Mouse (Mus musculus) small intestine, adult 2 months (tissue): ENCODE data around the gene Plin3. TPM values are rescaled to one million over a fixed set of nuclear protein-coding genes. Genes with fewer than 3 reads are reported as not detected.
A peak's percentile ranks its signal among the peaks of the same experiment; 100 is the strongest.

Experiments
- H3K27ac ChIP-seq: fragments of 200-500 bp; 2 replicates; pipeline ENCODE4 v1.5.1; 2012; ENCODE audit warnings: low read depth, low read length, control low read depth, inconsistent platforms; ENCODE audit not compliant: insufficient read depth
- H3K27me3 ChIP-seq: fragments of 200-500 bp; 2 replicates; pipeline ENCODE4 v1.6.1; 2012; ENCODE audit warnings: mild to moderate bottlenecking, moderate library complexity, low read length, inconsistent platforms; ENCODE audit not compliant: control insufficient read depth, insufficient read depth
- H3K36me3 ChIP-seq: fragments of 200-500 bp; 2 replicates; pipeline ENCODE4 v1.6.1; 2012; ENCODE audit warnings: mild to moderate bottlenecking, low read length, control low read depth, inconsistent platforms; ENCODE audit not compliant: control insufficient read depth, insufficient read depth
- H3K4me1 ChIP-seq: fragments of 200-500 bp; 2 replicates; pipeline ENCODE4 v1.6.1; 2012; ENCODE audit warnings: low read length, inconsistent platforms, mixed read lengths; ENCODE audit not compliant: control insufficient read depth, insufficient read depth, insufficient read length
- H3K4me3 ChIP-seq: fragments of 200-500 bp; 2 replicates; pipeline ENCODE4 v1.5.1; 2012; ENCODE audit warnings: low read depth, mild to moderate bottlenecking, control low read depth, inconsistent platforms, low read length, moderate library complexity
- CTCF ChIP-seq: fragments of 200-500 bp; IDR thresholded peaks from 2 replicates; pipeline ENCODE4 v1.5.1; 2012; ENCODE audit warnings: low read depth, mild to moderate bottlenecking, control low read depth, inconsistent platforms, low read length, moderate library complexity, mixed read lengths; ENCODE audit not compliant: insufficient replicate concordance, insufficient read length; ENCODE audit errors: extremely low read depth
- POLR2A ChIP-seq: fragments of 200-500 bp; IDR thresholded peaks from 2 replicates; pipeline ENCODE4 v1.6.1; 2012; ENCODE audit warnings: low read depth, mild to moderate bottlenecking, control low read depth, inconsistent platforms, low read length, moderate library complexity
- WGBS: fragments of 180-500 bp; shearing (Covaris S2); methylation state at CpG from one replicate; pipeline ENCODE4 v1.1.7; 2018; 5-methylcytosine and 5-hydroxymethylcytosine counted together
- polyA plus RNA-seq: library from polyadenylated mRNA; depleted of rRNA; stranded (reverse); fragments of >200 nt; gene quantifications from 2 replicates; pipeline ENCODE4 v1.2.3, GENCODE M21; 2012

The Plin3 gene
- polyA plus RNA-seq, 1 experiment, result 299 TPM

DNA sequence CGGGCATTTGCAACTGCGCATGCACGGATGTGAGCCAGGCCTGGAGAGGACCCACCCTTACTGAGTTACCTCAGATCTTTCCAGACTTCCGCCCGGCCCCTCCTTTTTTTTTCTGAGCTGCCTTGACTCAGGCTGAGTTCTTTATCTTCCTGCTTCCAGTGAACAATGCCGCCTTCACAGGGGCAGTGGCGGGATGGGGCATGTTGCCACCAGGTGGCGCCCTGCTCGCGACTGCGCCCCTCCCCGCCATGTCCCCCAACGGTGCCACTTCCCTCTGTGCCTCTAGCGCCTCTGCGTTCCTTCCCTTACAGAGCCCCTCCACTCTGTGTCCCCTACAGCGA lies 1.5 kb downstream of the Plin3 start:
- peak overlapping the region; percentile 80 for H3K4me3 ChIP-seq
- WGBS, result under 1% methylated on average over 16 of the region's 16 CpGs
- no peaks in the 10 kb centered on the region for H3K27me3 ChIP-seq
- TF ChIP-seq CTCF, result peak; percentile 89
- TF ChIP-seq POLR2A, result peak; percentile 50; the same call in 1 of the 2 replicates
- H3K4me1 ChIP-seq, result peaks cover 9% of the 10 kb centered on the region; the same call in 1 of the 2 replicates
- H3K27ac ChIP-seq, result peak overlapping the region; percentile 94
- peaks cover 9% of the 10 kb centered on the region for H3K36me3 ChIP-seq

DNA sequence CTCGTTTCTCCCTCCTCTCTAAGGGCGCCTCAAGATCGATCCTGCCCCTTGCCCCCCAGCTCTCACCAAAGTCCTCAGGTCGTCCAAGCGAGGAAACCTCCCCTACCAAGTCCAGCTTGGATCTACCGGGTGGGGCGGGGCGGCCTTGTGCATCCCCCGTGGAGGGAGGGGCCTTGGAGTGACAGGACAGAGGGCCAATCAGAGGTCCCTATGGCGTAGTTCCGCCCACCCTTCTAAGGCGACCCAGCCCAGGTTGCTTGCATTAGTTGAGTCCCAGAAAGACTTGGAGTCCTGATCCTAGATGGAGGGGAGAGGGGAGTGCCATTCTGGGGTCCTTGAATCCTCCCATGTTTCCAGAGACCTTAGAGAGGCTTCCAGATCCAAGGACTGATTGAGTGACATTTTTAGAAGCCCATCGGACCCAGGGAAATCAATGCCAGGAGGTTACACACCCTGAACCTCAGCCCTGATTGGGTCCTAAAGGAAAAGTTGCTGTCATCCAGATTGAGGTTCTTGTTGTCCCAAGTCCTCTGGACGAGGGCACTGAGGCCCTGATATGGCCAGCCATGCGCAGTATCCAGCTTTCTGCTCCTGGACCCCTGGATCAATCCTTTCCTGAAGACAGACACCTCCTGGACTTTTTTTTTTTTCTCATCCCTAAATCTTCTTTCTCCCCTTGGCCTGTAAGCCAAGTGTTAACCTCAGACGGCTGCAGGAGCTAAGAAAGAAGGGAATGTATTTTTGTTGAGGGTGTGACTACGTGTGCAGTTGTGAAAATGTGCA lies 2.1 kb downstream of the Plin3 start:
- Histone ChIP-seq H3K27me3 (no peaks in the 10 kb centered on the region), H3K27ac (peak overlapping the region; percentile 97), H3K4me3 (peak overlapping the region; percentile 80), H3K36me3 (peaks cover 15% of the 10 kb centered on the region), H3K4me1 (peaks cover 9% of the 10 kb centered on the region; the same call in 1 of the 2 replicates)
- TF ChIP-seq CTCF (no peak), POLR2A (peak; percentile 66; the same call in 1 of the 2 replicates)
- 3% methylated on average over 17 of the region's 17 CpGs for WGBS

DNA sequence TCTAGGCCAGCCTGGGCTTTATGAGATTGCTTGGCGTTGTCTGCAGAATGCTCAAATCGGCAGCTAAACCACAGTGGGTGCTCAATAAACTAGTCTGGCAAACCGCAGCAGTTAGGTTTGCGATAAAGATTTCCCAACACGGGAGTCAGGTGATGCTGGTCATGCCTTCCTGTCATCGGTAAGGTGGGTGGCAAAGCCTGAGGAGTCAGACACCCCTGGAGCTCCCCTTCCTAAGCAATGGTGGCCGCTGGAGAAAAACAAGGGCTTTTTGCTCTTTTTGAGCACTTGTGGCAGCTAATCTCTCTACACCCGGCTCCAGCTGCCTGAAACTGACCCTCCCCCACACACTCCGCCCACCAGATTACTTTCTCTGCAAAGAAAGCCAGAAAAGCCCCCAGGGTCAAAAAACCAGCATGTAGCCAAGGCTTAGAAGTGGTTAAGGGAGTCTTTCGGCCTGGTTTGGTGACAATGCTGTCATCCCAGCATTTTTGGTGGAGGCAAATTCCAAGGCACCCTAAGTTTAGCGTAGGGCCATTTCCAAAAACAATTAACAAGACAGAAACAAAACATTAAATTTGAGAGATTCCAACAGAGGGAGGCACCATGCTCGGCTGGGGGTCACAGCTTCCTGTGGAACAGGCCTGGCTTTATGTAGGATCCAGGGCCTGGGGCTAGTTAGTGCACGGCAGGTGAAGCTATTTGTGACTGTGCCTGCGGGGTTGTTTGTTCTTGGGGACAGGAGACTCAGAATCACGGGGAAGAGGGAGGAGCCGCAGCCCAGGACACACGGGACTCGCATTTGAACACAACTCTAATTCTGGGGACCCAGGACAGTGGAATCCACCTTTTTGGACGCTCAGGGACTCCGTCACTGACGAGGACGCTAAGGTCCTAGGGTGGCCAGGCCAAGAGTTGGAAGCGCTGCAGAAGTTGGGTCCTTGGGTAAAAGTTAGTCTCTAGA lies 3.0 kb downstream of the Plin3 start:
- WGBS, result 4% methylated on average over 23 of the region's 23 CpGs
- H3K36me3 ChIP-seq, result peaks cover 24% of the 10 kb centered on the region
- TF ChIP-seq POLR2A (no peak; the same call in 1 of the 2 replicates), CTCF (no peak)
- peak overlapping the region; percentile 80 for H3K4me3 ChIP-seq
- H3K4me1 ChIP-seq, result peaks cover 9% of the 10 kb centered on the region; the same call in 1 of the 2 replicates
- no peaks in the 10 kb centered on the region for H3K27me3 ChIP-seq
- peak overlapping the region; percentile 97 for H3K27ac ChIP-seq

DNA sequence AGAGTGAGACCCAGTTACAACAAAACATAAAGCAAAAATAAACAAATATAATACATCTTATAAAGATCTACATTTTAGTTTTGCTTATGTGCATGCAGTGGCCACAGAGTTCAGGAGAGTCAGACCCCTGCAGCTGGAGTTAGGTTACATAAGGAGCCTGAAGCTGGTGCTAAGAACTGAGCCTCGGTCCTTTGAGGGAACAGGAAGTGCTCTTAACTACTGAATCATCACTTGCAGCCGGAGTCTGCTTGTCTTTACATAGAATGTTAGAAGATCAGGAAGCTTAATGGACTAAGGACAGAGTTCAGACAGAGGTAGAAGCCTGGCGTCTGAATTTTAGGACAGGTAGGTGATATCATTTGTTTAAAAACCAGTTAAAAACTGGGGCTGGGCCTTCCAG lies 3.8 kb downstream of the Plin3 start:
- peaks cover 9% of the 10 kb centered on the region; the same call in 1 of the 2 replicates for H3K4me1 ChIP-seq
- H3K27ac ChIP-seq, result peak overlapping the region; percentile 97
- H3K27me3 ChIP-seq, result no peaks in the 10 kb centered on the region
- WGBS, result 12% methylated on average over 3 of the region's 3 CpGs
- TF ChIP-seq CTCF, result no peak
- TF ChIP-seq POLR2A, result no peak
- H3K4me3 ChIP-seq, result peak overlapping the region; percentile 80; the same call in 1 of the 2 replicates
- H3K36me3 ChIP-seq, result peaks cover 32% of the 10 kb centered on the region

DNA sequence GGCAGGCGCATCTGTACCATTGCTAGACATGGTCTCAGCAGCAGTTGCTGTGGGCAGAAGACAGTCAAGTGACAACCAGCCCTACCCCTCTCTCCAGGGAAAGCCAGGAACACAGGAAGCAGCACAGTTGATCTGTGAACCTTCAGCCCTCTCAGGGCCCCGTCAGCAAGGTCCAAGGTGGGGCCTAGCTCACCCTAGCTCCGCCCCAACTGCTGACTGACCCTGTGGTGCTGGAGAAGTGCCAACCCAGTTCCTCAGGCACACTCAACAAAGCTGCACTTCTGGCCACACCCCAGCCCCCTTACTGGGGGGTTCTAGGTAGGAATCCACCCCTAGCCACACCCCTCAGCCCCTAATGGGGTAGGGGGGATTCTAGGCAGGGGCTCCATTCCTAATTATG lies 4.8 kb downstream of the Plin3 start:
- Histone ChIP-seq H3K27me3 (no peaks in the 10 kb centered on the region), H3K4me1 (peaks cover 10% of the 10 kb centered on the region; the same call in 1 of the 2 replicates), H3K27ac (peak overlapping the region; percentile 97), H3K4me3 (peak overlapping the region; percentile 82), H3K36me3 (peaks cover 40% of the 10 kb centered on the region)
- peak; percentile 89 for TF ChIP-seq POLR2A
- TF ChIP-seq CTCF, result no peak
- 28% methylated on average over 3 of the region's 3 CpGs for WGBS

DNA sequence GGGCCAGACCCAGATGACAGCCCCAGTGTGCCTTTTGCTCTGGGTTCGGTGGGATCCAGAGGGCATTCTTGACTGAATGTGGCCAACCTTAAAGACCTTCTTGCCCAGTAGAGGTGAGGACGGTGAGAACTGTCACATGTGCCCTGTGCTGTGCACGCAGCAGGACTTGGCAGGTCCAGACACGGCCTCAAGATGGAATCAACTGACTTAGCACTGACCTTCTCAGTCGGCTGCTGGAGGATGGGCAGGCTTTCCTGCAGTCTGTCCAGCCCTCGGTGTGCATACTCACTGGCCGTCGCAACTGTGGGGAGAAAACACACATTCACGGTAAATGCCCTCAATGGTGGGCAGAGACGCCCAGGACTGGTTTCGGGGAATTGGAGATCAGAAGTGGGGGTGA lies 6.7 kb downstream of the Plin3 start:
- H3K4me3 ChIP-seq, result peak overlapping the region; percentile 82; the same call in 1 of the 2 replicates
- peaks cover 52% of the 10 kb centered on the region for H3K36me3 ChIP-seq
- H3K27ac ChIP-seq, result no peak overlapping the region
- TF ChIP-seq POLR2A (no peak), CTCF (no peak)
- H3K4me1 ChIP-seq, result peaks cover 12% of the 10 kb centered on the region
- no peaks in the 10 kb centered on the region for H3K27me3 ChIP-seq
- 92% methylated on average over 11 of the region's 11 CpGs for WGBS
